Mouse (Mus musculus) small intestine, adult 2 months (tissue): ENCODE results near the gene Fchsd2.

ENCODE experiments used
- CTCF ChIP-seq: fragments of 200-500 bp; IDR thresholded peaks from 2 replicates; pipeline ENCODE4 v1.5.1; 2012; ENCODE audit warnings: low read depth, mild to moderate bottlenecking, control low read depth, inconsistent platforms, low read length, moderate library complexity, mixed read lengths; ENCODE audit not compliant: insufficient replicate concordance, insufficient read length; ENCODE audit errors: extremely low read depth
- POLR2A ChIP-seq: fragments of 200-500 bp; IDR thresholded peaks from 2 replicates; pipeline ENCODE4 v1.6.1; 2012; ENCODE audit warnings: low read depth, mild to moderate bottlenecking, control low read depth, inconsistent platforms, low read length, moderate library complexity

- TF ChIP-seq CTCF (no peak), POLR2A (no peak)
Observed at GRCm38 (mm10) chr7:101328621-101329158, 236.0 kb downstream of the Fchsd2 start.
